Mouse (Mus musculus) intestine, embryonic 15.5 days (tissue): ENCODE data around the gene Amd1. TPM values are rescaled to one million over a fixed set of nuclear protein-coding genes. Genes with fewer than 3 reads are reported as not detected.
A peak's percentile ranks its signal among the peaks of the same experiment; 100 is the strongest.
"Not testable (repeated sequence)": the region's sequence is repeated elsewhere in the genome, so short reads cannot be mapped to it uniquely, and the experiment has no call there.

ENCODE experiments used
- ATAC-seq: fragments of 200-750 bp; cut with Nextera tagmentation; 2 replicates; pipeline ENCODE4 v1.8.0; 2017; ENCODE audit warnings: moderate TSS enrichment, moderate library complexity
- H3K27ac ChIP-seq: fragments of 300-500 bp; sonication (generic); 2 replicates; pipeline ENCODE4 v1.5.1; 2015; ENCODE audit warnings: mild to moderate bottlenecking, inconsistent platforms
- H3K27me3 ChIP-seq: fragments of 300-500 bp; sonication (generic); replicated peaks from 2 replicates; pipeline ENCODE4 v1.6.1; 2015; ENCODE audit warnings: inconsistent platforms
- H3K36me3 ChIP-seq: fragments of 300-500 bp; sonication (generic); 2 replicates; pipeline ENCODE4 v1.6.1; 2015; ENCODE audit warnings: inconsistent platforms
- H3K4me1 ChIP-seq: fragments of 300-500 bp; sonication (generic); replicated peaks from 2 replicates; pipeline ENCODE4 v1.6.1; 2015; ENCODE audit warnings: inconsistent platforms
- H3K4me2 ChIP-seq: fragments of 300-500 bp; sonication (generic); replicated peaks from 2 replicates; pipeline ENCODE4 v1.6.1; 2015; ENCODE audit warnings: mild to moderate bottlenecking, inconsistent platforms
- H3K4me3 ChIP-seq: fragments of 300-500 bp; sonication (generic); replicated peaks from 2 replicates; pipeline ENCODE4 v1.5.1; 2015; ENCODE audit warnings: inconsistent platforms
- H3K9ac ChIP-seq: fragments of 300-500 bp; sonication (generic); 2 replicates; pipeline ENCODE4 v1.6.1; 2015; ENCODE audit warnings: inconsistent platforms
- H3K9me3 ChIP-seq: fragments of 300-500 bp; sonication (generic); 2 replicates; pipeline ENCODE4 v1.6.1; 2016; ENCODE audit warnings: inconsistent platforms
- WGBS: fragments of 180-500 bp; shearing (Covaris S2); methylation state at CpG from one replicate; pipeline ENCODE4 v1.1.7; 2015; 5-methylcytosine and 5-hydroxymethylcytosine counted together
- polyA plus RNA-seq: library from polyadenylated mRNA; unstranded; fragments of >200 nt; fragmentation: Nextera tagmentation; extraction: Ambion mirVana; gene quantifications from 2 replicates; pipeline ENCODE4 v1.2.1, GENCODE M21; 2015

Amd1 gene
- polyA plus RNA-seq, 1 experiment from 2014 or later = 60.4 TPM

DNA sequence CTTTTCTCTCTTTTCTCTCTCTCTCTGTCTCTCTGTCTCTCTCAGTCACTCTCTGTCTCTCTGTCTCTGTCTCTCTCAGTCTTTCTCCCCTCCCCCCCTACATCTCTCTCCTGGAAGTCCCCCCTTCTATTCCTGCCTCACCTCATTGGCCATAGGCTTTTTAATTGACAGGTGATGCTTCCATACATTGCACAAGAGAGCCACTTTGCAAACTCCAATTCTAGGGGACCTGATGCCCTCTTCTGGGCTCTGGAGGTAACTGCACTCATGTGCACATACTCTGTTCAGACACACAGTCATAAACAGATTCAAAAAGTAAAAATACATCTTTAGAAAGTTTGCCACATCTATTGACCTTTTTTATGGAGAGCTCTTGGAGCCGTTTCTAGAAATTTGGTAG, 28.3 kb upstream of the Amd1 start:
- 86% methylated on average over 1 of the region's 1 CpGs for WGBS
- Histone ChIP-seq H3K27ac (no peak overlapping the region), H3K9me3 (no peaks in the 10 kb centered on the region), H3K36me3 (no peaks in the 10 kb centered on the region), H3K4me1 (no peaks in the 10 kb centered on the region), H3K9ac (no peak overlapping the region), H3K4me3 (no peak overlapping the region), H3K27me3 (no peaks in the 10 kb centered on the region), H3K4me2 (no peak overlapping the region)
- ATAC-seq = no peak

DNA sequence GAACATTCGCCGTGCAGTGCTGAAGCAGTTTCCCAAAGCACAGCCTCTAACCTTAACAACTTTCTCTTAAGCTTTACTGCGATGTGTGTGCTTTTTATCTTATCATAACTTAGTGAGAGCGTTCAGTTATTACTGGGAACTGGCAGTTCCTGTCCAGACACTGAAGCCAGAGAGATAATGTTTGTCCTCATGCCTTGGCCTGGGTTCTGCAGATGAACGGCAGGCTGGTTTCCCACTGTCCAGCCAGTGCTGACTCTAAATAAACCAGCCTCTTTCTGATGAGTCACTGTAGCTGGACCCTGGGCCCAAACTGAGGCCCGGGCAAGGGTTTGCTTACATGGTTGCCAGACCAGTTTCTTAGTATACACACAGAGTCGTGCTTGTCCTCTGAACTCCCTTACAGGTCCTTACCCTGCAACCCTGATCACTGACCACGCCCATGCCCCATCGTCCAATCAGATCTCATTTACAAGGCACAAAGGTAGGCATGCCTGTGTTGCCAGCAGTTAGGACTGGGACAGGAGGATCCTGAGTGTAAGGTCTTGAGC, 26.1 kb upstream of the Amd1 start:
- H3K27me3 ChIP-seq = no peaks in the 10 kb centered on the region
- peak; percentile 99 for ATAC-seq
- H3K9ac ChIP-seq = no peak overlapping the region
- no peaks in the 10 kb centered on the region for H3K4me1 ChIP-seq
- H3K4me2 ChIP-seq = peak overlapping the region; percentile 19
- 50% methylated on average over 9 of the region's 9 CpGs for WGBS
- no peak overlapping the region for H3K27ac ChIP-seq
- no peaks in the 10 kb centered on the region for H3K36me3 ChIP-seq
- H3K4me3 ChIP-seq = no peak overlapping the region
- no peaks in the 10 kb centered on the region for H3K9me3 ChIP-seq

DNA sequence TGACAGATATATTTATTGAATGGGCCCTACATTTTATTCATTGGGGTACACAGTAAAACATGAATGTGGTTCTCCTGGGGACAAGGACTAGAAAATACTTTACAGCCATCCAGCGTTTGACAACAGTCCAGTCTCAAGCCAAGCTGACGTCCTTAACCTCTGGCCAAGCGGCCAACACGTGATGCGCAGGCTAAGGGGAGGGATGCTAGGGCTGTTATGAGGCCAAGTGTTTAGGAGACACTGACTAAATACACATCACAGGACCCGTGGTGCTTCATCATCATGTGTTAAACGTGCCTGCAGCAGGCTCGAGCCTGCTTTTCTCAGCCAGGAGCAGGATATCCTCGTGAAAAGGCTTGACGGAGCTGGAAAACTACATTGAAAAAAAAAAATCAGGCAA, 18.3 kb upstream of the Amd1 start:
- Histone ChIP-seq H3K4me2 (no peak overlapping the region), H3K27ac (no peak overlapping the region), H3K4me3 (no peak overlapping the region), H3K9me3 (no peaks in the 10 kb centered on the region), H3K36me3 (no peaks in the 10 kb centered on the region), H3K9ac (no peak overlapping the region), H3K27me3 (no peaks in the 10 kb centered on the region), H3K4me1 (no peaks in the 10 kb centered on the region)
- no peak for ATAC-seq
- 84% methylated on average over 10 of the region's 10 CpGs for WGBS

DNA sequence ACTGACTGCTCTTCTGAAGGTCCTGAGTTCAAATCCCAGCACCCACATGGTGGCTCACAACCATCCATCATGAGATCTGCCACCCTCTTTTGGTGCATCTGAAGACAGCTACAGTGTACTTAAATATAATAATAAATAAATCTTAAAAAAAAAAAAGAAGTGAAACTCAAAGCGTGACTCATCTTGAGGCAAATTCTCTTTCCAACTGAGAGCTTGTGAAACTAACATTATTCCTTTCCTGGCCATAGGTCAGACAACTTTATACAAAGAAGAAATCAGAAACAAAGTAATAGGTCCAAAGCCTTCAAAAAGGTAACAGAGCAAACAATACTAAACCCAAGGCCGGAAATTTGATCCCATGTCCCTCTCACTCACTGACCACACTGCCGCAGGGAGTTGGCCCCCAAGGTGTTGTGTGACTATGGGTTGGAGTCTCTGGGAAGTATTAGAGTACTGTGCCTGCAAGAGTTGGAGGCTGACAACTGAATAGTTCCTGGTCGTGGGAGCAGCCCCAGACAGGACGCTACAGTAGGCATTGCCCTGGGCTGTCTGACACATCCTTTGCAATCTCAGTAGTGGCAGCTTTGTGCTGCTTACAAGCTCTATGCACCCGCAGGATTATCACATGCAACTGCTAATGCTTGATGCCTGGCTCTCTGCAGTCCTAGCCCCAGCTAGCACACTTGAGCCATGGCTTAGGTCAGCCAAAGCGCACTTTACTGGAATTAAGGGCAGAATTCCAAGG, 15.0 kb upstream of the Amd1 start:
- H3K27ac ChIP-seq = no peak overlapping the region
- H3K36me3 ChIP-seq = no peaks in the 10 kb centered on the region
- 51% methylated on average over 7 of the region's 7 CpGs for WGBS
- ATAC-seq = no peak
- H3K4me2 ChIP-seq = no peak overlapping the region
- H3K4me3 ChIP-seq = no peak overlapping the region
- no peaks in the 10 kb centered on the region for H3K9me3 ChIP-seq
- no peaks in the 10 kb centered on the region for H3K4me1 ChIP-seq
- no peak overlapping the region for H3K9ac ChIP-seq
- no peaks in the 10 kb centered on the region for H3K27me3 ChIP-seq

DNA sequence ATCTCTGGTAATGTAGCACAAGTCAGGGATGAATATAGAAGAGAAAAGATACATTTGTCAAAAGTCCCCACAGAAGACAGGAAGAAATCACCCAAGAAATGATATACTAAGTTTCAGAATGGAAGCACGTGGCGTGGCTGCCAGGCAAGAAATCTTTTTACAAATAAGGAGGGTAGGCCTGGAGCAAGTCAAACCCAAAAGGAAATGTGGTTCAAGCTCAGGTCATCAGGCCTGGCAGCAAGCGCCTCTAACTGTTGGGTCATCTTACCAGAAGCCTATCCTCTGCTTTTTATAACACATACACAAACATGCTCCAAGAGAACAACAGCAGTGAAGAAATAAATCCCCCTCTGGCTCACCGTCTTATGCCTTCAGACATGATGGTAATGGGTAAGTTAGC, 10.8 kb upstream of the Amd1 start:
- WGBS = 62% methylated on average over 4 of the region's 4 CpGs
- ATAC-seq = no peak
- Histone ChIP-seq H3K9ac (no peak overlapping the region), H3K36me3 (no peaks in the 10 kb centered on the region), H3K27me3 (no peaks in the 10 kb centered on the region), H3K9me3 (no peaks in the 10 kb centered on the region), H3K27ac (no peak overlapping the region), H3K4me1 (no peaks in the 10 kb centered on the region), H3K4me3 (no peak overlapping the region), H3K4me2 (no peak overlapping the region)

DNA sequence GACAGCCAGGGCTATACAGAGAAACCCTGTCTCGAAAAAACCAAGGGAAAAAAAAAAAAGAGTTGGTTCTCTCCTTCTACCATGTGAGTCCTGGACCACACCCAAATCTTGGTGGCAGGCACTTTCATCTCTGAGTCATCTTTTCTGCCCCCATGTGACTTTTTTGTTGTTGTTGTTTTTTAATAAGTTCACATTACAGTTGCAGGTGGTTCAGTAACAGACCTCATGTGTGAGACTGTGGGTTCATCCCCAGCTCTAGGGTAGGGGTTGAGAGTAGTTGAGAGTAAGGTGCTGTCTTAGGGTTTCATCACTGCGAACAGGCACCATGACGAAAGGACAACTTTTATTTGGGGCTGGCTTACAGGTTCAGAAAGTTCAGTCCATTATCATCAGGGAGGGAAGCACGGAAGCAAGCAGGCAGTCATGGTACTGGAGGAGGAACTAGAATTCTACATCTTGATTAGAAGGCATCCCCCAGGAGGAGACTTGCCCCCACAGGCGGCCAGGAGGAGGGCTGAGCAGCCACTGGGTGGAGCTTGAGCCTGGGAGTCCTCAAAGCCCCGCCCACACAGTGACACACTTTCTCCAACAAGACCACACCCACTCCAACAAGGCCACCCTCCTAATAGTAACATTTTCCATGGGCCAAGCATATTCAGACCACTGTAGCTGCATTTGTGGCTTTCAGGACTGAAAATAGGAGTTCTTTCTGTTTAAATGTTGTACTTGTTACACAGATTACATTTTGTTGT, 8.1 kb upstream of the Amd1 start:
- Histone ChIP-seq H3K9ac (no peak overlapping the region), H3K4me3 (no peak overlapping the region), H3K9me3 (no peaks in the 10 kb centered on the region), H3K27me3 (no peaks in the 10 kb centered on the region), H3K36me3 (no peaks in the 10 kb centered on the region), H3K4me2 (no peak overlapping the region), H3K27ac (no peak overlapping the region), H3K4me1 (no peaks in the 10 kb centered on the region)
- WGBS = 67% methylated on average over 6 of the region's 6 CpGs
- ATAC-seq = peak; percentile 49; the same call in 1 of the 2 replicates

DNA sequence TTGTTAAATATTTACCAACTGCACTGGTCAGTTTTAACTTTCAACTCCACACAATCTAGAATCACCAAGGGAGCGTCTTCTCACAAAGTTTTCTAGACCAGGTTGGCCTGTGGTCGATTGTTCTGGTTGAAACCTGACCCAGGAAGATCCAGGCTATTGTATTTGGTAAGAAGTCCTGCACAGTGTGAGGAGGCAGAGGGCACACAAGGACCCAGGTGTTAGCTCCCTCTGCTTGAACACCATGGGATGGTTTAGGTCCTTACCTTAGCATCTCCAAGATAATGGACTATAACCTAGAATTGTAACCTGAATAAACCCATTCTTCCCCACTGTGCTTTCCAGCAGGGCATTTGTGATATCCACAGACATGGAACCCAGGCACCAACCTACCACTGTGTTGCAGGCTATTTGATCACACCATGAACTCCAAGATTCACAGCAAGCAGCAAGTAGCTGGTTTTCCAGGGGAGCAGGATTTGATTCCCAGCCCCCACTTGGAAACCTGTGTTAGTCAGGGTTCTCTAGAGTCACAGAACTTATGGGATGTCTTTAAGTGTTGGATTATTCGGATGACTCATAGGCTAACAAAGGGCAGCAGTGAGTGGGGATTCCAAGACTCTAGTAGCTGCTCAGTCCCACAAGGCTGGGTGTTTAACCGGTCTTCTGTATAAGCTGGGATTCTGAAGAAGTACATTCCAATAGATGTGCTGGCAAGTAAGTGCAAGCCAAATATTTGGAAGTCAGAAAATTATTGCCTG, 6.0 kb upstream of the Amd1 start:
- no peaks in the 10 kb centered on the region for H3K9me3 ChIP-seq
- 51% methylated on average over 4 of the region's 4 CpGs for WGBS
- ATAC-seq = no peak

DNA sequence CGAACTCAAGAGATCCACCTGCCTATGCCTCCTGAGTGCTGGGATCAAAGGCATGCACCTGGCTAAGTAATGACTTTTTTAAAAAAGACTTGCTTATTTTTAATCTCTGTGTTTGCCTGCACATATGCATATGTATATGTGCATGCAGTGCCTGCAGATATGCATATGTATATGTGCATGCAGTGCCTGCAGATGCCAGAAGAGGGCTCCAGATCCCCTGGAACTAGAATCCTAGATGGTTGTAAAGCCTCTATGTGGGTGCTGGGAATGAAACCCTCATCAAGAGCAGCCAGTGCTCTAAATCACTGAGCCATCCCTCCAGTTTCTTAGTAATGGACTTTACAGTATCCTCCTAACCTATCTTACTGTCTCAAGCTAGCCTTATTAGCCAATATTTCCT, 4.0 kb upstream of the Amd1 start:
- Histone ChIP-seq H3K9me3 (no peaks in the 10 kb centered on the region), H3K4me1 (no peaks in the 10 kb centered on the region), H3K27ac (no peak overlapping the region), H3K4me3 (no peak overlapping the region), H3K4me2 (no peak overlapping the region), H3K27me3 (no peaks in the 10 kb centered on the region), H3K36me3 (no peaks in the 10 kb centered on the region), H3K9ac (no peak overlapping the region)
- no peak for ATAC-seq
- WGBS = 94% methylated on average over 1 of the region's 1 CpGs

More for the DNA sequence above, 6.0 kb upstream of the Amd1 start:
- Histone ChIP-seq H3K27ac (no peak overlapping the region), H3K4me1 (no peaks in the 10 kb centered on the region), H3K36me3 (no peaks in the 10 kb centered on the region), H3K4me3 (no peak overlapping the region), H3K4me2 (no peak overlapping the region), H3K9ac (no peak overlapping the region), H3K27me3 (no peaks in the 10 kb centered on the region)

DNA sequence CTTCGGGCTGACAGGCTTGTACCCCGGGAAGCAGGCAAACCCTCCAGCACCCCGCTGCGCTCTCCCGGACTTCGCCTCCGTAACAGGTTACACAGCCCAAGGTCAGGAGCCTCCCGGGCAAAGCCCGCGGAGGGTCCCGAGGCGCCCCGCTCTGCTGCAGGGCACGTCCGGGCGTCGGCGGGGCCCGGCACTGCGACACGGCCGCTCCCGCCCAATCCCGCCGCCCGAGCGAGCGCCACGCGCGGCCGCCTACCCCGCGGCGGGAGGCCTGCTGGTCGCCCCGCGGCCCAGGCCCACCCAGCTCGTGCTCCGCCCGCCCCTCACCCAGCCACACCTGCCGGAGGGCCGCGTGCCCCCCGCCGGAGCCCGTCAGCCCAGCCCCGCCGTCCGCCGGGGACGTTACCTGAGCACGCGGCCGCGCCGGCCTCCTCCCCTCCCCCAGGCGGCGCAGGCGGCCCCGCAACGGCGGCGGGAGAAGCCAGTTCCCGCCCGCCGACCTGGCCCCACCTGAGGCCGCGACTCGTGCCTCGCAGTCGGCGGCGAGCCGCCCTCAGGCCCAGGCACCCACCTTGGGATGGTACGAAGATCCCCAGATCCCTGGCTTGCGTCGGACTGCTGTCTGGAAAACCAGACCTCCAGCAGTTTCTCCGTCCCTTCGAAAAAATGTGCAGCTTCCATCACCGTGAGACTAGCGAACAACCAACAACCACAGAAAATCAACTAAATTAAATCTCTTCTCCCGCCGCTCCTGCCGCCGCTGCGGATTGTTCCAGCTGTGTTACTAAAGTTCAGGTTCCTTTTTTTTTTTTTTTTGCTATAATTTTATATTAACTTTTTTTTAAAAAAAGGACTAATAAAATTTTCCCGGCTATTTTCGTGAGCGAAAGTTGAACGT, 558 bp downstream of the Amd1 start:
- WGBS = under 1% methylated on average over 80 of the region's 91 CpGs
- H3K36me3 ChIP-seq, H3K9me3 ChIP-seq, H3K27me3 ChIP-seq: not testable (repeated sequence)
- Histone ChIP-seq H3K27ac (peak overlapping the region; percentile 95), H3K4me2 (peak overlapping the region; percentile 68), H3K4me1 (peaks cover 16% of the 10 kb centered on the region), H3K4me3 (peak overlapping the region; percentile 98), H3K9ac (peak overlapping the region; percentile 99)
- peak; percentile 51 for ATAC-seq

DNA sequence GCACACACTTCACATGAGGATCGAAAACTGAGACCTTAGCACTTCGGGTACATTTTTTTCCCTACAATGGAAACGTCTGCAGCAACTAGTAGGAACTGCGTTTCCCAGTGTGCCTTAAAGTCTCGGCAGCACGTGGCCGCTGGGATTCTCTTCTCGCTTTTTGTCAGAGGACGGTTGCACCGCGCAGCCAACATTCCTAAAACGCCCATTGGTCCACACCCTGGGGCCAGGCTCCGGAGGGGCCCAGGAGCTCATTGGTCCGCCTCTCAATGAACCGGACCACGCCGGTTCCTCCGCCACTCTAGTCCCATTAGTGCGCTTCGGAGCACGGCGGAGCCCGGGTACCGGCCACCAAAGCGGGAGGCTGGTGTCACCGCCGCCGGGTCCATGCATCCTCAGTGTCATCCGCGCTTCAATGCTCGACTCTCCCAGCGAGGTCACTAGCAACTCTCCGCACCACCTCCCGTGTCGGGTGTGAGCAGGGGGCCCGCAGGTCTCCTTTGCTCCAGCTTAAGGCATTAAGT, 1.3 kb downstream of the Amd1 start:
- Histone ChIP-seq H3K9ac (peak overlapping the region; percentile 99), H3K4me1 (peaks cover 16% of the 10 kb centered on the region), H3K27me3 (no peaks in the 10 kb centered on the region), H3K27ac (peak overlapping the region; percentile 95), H3K4me2 (peak overlapping the region; percentile 68), H3K9me3 (no peaks in the 10 kb centered on the region), H3K4me3 (peak overlapping the region; percentile 98), H3K36me3 (no peaks in the 10 kb centered on the region)
- under 1% methylated on average over 36 of the region's 36 CpGs for WGBS
- peak; percentile 90 for ATAC-seq

DNA sequence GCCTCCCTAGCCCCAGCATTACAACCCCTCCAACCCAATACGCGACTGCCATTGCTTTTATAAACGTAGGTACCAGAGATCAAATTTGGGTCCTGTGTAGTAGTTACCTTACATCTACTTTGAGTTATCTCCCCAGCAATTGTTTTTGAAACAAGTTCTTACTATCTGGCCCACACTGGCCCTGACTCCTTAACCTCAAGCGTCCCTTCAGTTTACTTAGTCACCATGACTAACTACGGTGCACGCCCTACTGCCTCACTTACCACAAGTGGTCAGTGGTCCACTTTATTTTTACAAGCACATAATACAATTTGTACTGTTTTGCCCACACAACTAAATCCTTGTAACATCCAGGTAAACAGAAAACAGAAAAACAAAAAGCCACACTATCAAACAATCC, 9.3 kb downstream of the Amd1 start:
- Histone ChIP-seq H3K27me3 (no peaks in the 10 kb centered on the region), H3K4me3 (no peak overlapping the region), H3K36me3 (peaks cover 18% of the 10 kb centered on the region), H3K4me2 (no peak overlapping the region), H3K27ac (no peak overlapping the region), H3K9me3 (no peaks in the 10 kb centered on the region), H3K9ac (no peak overlapping the region), H3K4me1 (0 out of 2 replicates have a peak, but pooled peaks cover 6% of the 10 kb centered on the region)
- WGBS = 91% methylated on average over 6 of the region's 6 CpGs
- ATAC-seq = no peak
